8 mouse cellular contexts compared by ENCODE assay signal in genomic region chr15:79326971-79327961, GRCm38 (mm10). TPM values are rescaled to one million over a fixed set of nuclear protein-coding genes. Genes with fewer than 3 reads are reported as not detected.
A peak's percentile ranks its signal among the peaks of the same experiment; 100 is the strongest.
DNase-seq lines count a peak whose midpoint lies in the region; ATAC-seq and TF ChIP-seq lines count a peak whose summit lies in the region.

No protein-coding gene starts in this region.

- H3K4me2 ChIP-seq in CH12.LX (ENCODE audit: insufficient read depth, low read depth, poor library complexity, severe bottlenecking), result peak overlapping the region; percentile 95
- peak overlapping the region; percentile 83 for H3K4me2 ChIP-seq in forebrain, embryonic 15.5 days (replicated peaks)
- H3K4me2 ChIP-seq in liver, embryonic 15.5 days, result peak overlapping the region; percentile 87
- peak overlapping the region; percentile 82 for H3K4me2 ChIP-seq in neural tube, embryonic 12.5 days (replicated peaks)

- TF ChIP-seq POLR2A in CH12.LX (IDR thresholded peaks at IDR 0.05; ENCODE audit: low read depth, low read length), result peak; percentile 55
- peak; percentile 59 for TF ChIP-seq POLR2A in kidney, adult 2 months (IDR thresholded peaks at IDR 0.05; ENCODE audit: low read depth, low read length)

- H3K9me3 ChIP-seq in CH12.LX (replicated peaks; ENCODE audit: low read length), result no peaks in the 10 kb centered on the region
- no peaks in the 10 kb centered on the region for H3K9me3 ChIP-seq in forebrain, embryonic 15.5 days
- H3K9me3 ChIP-seq in liver, embryonic 15.5 days (replicated peaks), result no peaks in the 10 kb centered on the region
- no peaks in the 10 kb centered on the region for H3K9me3 ChIP-seq in neural tube, embryonic 12.5 days

- dilution Hi-C loops in CH12.LX (cut with MboI; ENCODE audit: extremely low pct_ligation_motif_present, extremely low pct_unique_long_range_greater_than_20kb, low sequenced_read_pairs), result no loop called here

- H3K4me1 ChIP-seq in CH12.LX (ENCODE audit: control insufficient read depth in 1 of 2, insufficient read depth in 2 of 2), result peaks cover 20 to 63% of the 10 kb centered on the region in 2 experiments
- peaks cover 24% of the 10 kb centered on the region for H3K4me1 ChIP-seq in forebrain, embryonic 15.5 days
- peaks cover 13% of the 10 kb centered on the region for H3K4me1 ChIP-seq in kidney, adult 2 months (ENCODE audit: control insufficient read depth, insufficient read depth, low read length)
- H3K4me1 ChIP-seq in liver, embryonic 15.5 days (replicated peaks), result peaks cover 66% of the 10 kb centered on the region
- peaks cover 19% of the 10 kb centered on the region for H3K4me1 ChIP-seq in neural tube, embryonic 12.5 days

- whole genome bisulfite sequencing in forebrain, embryonic 15.5 days, result 9% methylated on average over 20 of the region's 20 CpGs
- 16% methylated on average over 20 of the region's 20 CpGs for WGBS in kidney, adult 2 months
- 15% methylated on average over 20 of the region's 20 CpGs for WGBS in liver, embryonic 15.5 days (ENCODE audit: insufficient replicate concordance)
- WGBS in neural tube, embryonic 12.5 days, result 8% methylated on average over 20 of the region's 20 CpGs

- peak; percentile 63 for ATAC-seq in forebrain, embryonic 15.5 days (replicated peaks)
- peak; percentile 10 for ATAC-seq in liver, embryonic 15.5 days (ENCODE audit: insufficient read depth)
- ATAC-seq in neural tube, embryonic 12.5 days (ENCODE audit: low FRiP score, low read depth), result peak; percentile 49

- no peak for TF ChIP-seq EP300 in CH12.LX (IDR thresholded peaks at IDR 0.05; ENCODE audit: low read length)

- peaks cover 20% of the 10 kb centered on the region for H3K79me2 ChIP-seq in CH12.LX (replicated peaks; ENCODE audit: control insufficient read depth, extremely low read depth, insufficient read depth, poor library complexity, severe bottlenecking)

- in situ Hi-C loops in CH12.LX (cut with MboI; ENCODE audit: low pct_ligation_motif_present, low pct_unique_long_range_greater_than_20kb, low sequenced_read_pairs), result loop anchor here (25.0 kb wide), 1 partner anchor 415 kb away; the partner anchor contains the start of gene Pdxp

- peaks cover 0 to 3% of the 10 kb centered on the region in 2 experiments for H3K36me3 ChIP-seq in CH12.LX (replicated peaks in 1 of 2; ENCODE audit: control insufficient read depth in 1 of 2, insufficient read depth in 1 of 2, low read length in 1 of 2)
- no peaks in the 10 kb centered on the region for H3K36me3 ChIP-seq in forebrain, embryonic 15.5 days
- H3K36me3 ChIP-seq in kidney, adult 2 months (ENCODE audit: control insufficient read depth, insufficient read depth, low read length), result no peaks in the 10 kb centered on the region
- no peaks in the 10 kb centered on the region for H3K36me3 ChIP-seq in liver, embryonic 15.5 days (replicated peaks)
- H3K36me3 ChIP-seq in neural tube, embryonic 12.5 days, result no peaks in the 10 kb centered on the region

- peak overlapping the region; percentile 91 for H3K27ac ChIP-seq in CH12.LX (ENCODE audit: insufficient read depth, low read depth)
- peak overlapping the region; percentile 91 for H3K27ac ChIP-seq in forebrain, embryonic 15.5 days (replicated peaks)
- peak overlapping the region; percentile 88 for H3K27ac ChIP-seq in kidney, adult 2 months (ENCODE audit: insufficient read depth, low read depth, low read length)
- H3K27ac ChIP-seq in liver, embryonic 15.5 days (replicated peaks), result peak overlapping the region; percentile 90
- H3K27ac ChIP-seq in neural tube, embryonic 12.5 days, result peak overlapping the region; percentile 80

- TF ChIP-seq CTCF in CH12.LX (conservative IDR thresholded peaks at IDR 0.05 in 1 of 2, IDR thresholded peaks at IDR 0.05 in 1 of 2; ENCODE audit: low read depth in 2 of 2, low read length in 2 of 2), result no peak
- TF ChIP-seq CTCF in kidney, adult 2 months (conservative IDR thresholded peaks at IDR 0.05; ENCODE audit: insufficient read depth, insufficient read length, low read depth, low read length), result no peak

- peak overlapping the region; percentile 91 for H3K9ac ChIP-seq in CH12.LX (ENCODE audit: insufficient read depth, low read depth)
- peak overlapping the region; percentile 61 for H3K9ac ChIP-seq in forebrain, embryonic 15.5 days (replicated peaks)
- H3K9ac ChIP-seq in liver, embryonic 15.5 days, result peak overlapping the region; percentile 82
- H3K9ac ChIP-seq in neural tube, embryonic 12.5 days, result peak overlapping the region; percentile 72

- H3K27me3 ChIP-seq in CH12.LX (replicated peaks), result no peaks in the 10 kb centered on the region
- no peaks in the 10 kb centered on the region for H3K27me3 ChIP-seq in forebrain, embryonic 15.5 days
- no peaks in the 10 kb centered on the region for H3K27me3 ChIP-seq in kidney, adult 2 months (replicated peaks; ENCODE audit: control insufficient read depth, insufficient read depth, low read length)
- no peaks in the 10 kb centered on the region for H3K27me3 ChIP-seq in liver, embryonic 15.5 days
- no peaks in the 10 kb centered on the region for H3K27me3 ChIP-seq in neural tube, embryonic 12.5 days (replicated peaks)

- TF ChIP-seq RAD21 in CH12.LX (IDR thresholded peaks at IDR 0.05; ENCODE audit: low read depth, low read length), result no peak

- DNase-seq in 3T3-L1 (ENCODE audit: low read depth, low spot score) (peak; percentile 74), CH12.LX (ENCODE audit: extremely low read depth) (peak; percentile 88)
- DNase-seq in cerebellum, adult 18-20 months, result peak; percentile 44 to 52
- DNase-seq in kidney, adult 2 months, result peak; percentile 90
- no peak for DNase-seq in gastrocnemius, postnatal 14 days

- H3K4me3 ChIP-seq in CH12.LX (replicated peaks in 1 of 3; ENCODE audit: low read depth in 2 of 3, low read length in 2 of 3, poor library complexity in 1 of 3), result peak overlapping the region; percentile 76 to 91 (median 79)
- H3K4me3 ChIP-seq in forebrain, embryonic 15.5 days, result peak overlapping the region; percentile 76
- H3K4me3 ChIP-seq in kidney, adult 2 months (ENCODE audit: insufficient read depth, low read depth, low read length), result peak overlapping the region; percentile 62
- peak overlapping the region; percentile 72 for H3K4me3 ChIP-seq in liver, embryonic 15.5 days (replicated peaks)
- peak overlapping the region; percentile 56 for H3K4me3 ChIP-seq in neural tube, embryonic 12.5 days

- intact Hi-C loops in gastrocnemius, postnatal 14 days (cut with DNase I; ENCODE audit: low total_unique reads), result no loop called here

TF ChIP-seq in CH12.LX, 34 proteins besides CTCF, POLR2A, EP300 and RAD21 (continues in another document):
- TF ChIP-seq CHD1 (IDR thresholded peaks at IDR 0.05; ENCODE audit: low read depth, low read length) (peak; percentile 89), USF2 (conservative IDR thresholded peaks at IDR 0.05; ENCODE audit: low read depth, low read length) (peak; percentile 55), USF1 (IDR thresholded peaks at IDR 0.05; ENCODE audit: low read depth, low read length) (peak; percentile 68), ZMIZ1 (IDR thresholded peaks at IDR 0.05; ENCODE audit: low read depth, low read length) (no peak; the same call in 1 of the 2 replicates), ZC3H11A (IDR thresholded peaks at IDR 0.05; ENCODE audit: low read depth, low read length) (no peak), MAFK (IDR thresholded peaks at IDR 0.05; ENCODE audit: insufficient replicate concordance, low read length) (peak; percentile 21), MAX (IDR thresholded peaks at IDR 0.05; ENCODE audit: low read length) (peak; percentile 99), CHD2 (IDR thresholded peaks at IDR 0.05; ENCODE audit: low read length) (no peak), SIN3A (IDR thresholded peaks at IDR 0.05; ENCODE audit: low read length) (peak; percentile 98), NELFE (IDR thresholded peaks at IDR 0.05; ENCODE audit: low read depth, low read length) (peak; percentile 39; the same call in 1 of the 2 replicates), PAX5 (IDR thresholded peaks at IDR 0.05; ENCODE audit: low read length) (no peak), ZKSCAN1 (IDR thresholded peaks at IDR 0.05; ENCODE audit: borderline replicate concordance, low read depth, low read length) (no peak), MAZ (IDR thresholded peaks at IDR 0.05; ENCODE audit: low read depth, low read length) (no peak), GABPA (IDR thresholded peaks at IDR 0.05; ENCODE audit: insufficient replicate concordance, low read depth, low read length) (no peak), JUN (IDR thresholded peaks at IDR 0.05; ENCODE audit: insufficient read depth, low read depth, low read length) (no peak), TBP (conservative IDR thresholded peaks at IDR 0.05; ENCODE audit: low read depth, low read length) (peak; percentile 77)

RNA-seq across cellular contexts. Expression of gene Pla2g6, which starts 0.9 kb away (rescaled TPM):
- 18.7 and 20.9 TPM in 2 replicates for total RNA-seq in CH12.LX (2012; rRNA removed)
- 9.1 and 9.3 TPM in 2 replicates for total RNA-seq in CH12.LX (2014; rRNA removed)
- 12.7 and 14.8 TPM in 2 replicates for polyA plus RNA-seq in CH12.LX (2012; ENCODE audit: insufficient read length, low read depth)
- 25.8 and 29.5 TPM in 2 replicates for polyA plus RNA-seq in forebrain, embryonic 15.5 days (2015; fragmentation: Nextera tagmentation; extraction: Ambion mirVana)
- polyA plus RNA-seq in kidney, adult 2 months (2012; rRNA removed), result 24.6 and 28.7 TPM in 2 replicates
- polyA plus RNA-seq in liver, embryonic 15.5 days (2015; fragmentation: Nextera tagmentation; extraction: Ambion mirVana), result 14.8 and 15.6 TPM in 2 replicates
- polyA plus RNA-seq in neural tube, embryonic 12.5 days (2016; fragmentation: Nextera tagmentation; extraction: Ambion mirVana), result 40.1 and 40.4 TPM in 2 replicates
- 1 to 10 TPM; 9.0 to 9.8 TPM for total RNA-seq in gastrocnemius, postnatal 14 days (2021)

RNA-seq across cellular contexts. Expression of gene Maff, which starts 19.2 kb away (rescaled TPM):
- total RNA-seq in CH12.LX (2012; rRNA removed) (9.3 and 15.4 TPM in 2 replicates), CH12.LX (2014; rRNA removed) (7.6 and 9.2 TPM in 2 replicates)
- polyA plus RNA-seq in CH12.LX (2012; ENCODE audit: insufficient read length, low read depth), result 9.7 and 10.5 TPM in 2 replicates
- 0.79 and 0.97 TPM in 2 replicates for polyA plus RNA-seq in forebrain, embryonic 15.5 days (2015; fragmentation: Nextera tagmentation; extraction: Ambion mirVana)
- 1.2 and 1.3 TPM in 2 replicates for polyA plus RNA-seq in kidney, adult 2 months (2012; rRNA removed)
- polyA plus RNA-seq in liver, embryonic 15.5 days (2015; fragmentation: Nextera tagmentation; extraction: Ambion mirVana), result 2.1 and 2.6 TPM in 2 replicates
- 0.92 and 1.4 TPM in 2 replicates for polyA plus RNA-seq in neural tube, embryonic 12.5 days (2016; fragmentation: Nextera tagmentation; extraction: Ambion mirVana)
- 1 to 10 TPM; 1.4 to 2.7 TPM for total RNA-seq in gastrocnemius, postnatal 14 days (2021)

RNA-seq across cellular contexts. Expression of gene Baiap2l2, which starts 41.9 kb away (rescaled TPM):
- total RNA-seq in CH12.LX (2012; rRNA removed) (0.21 and 1.5 TPM in 2 replicates), CH12.LX (2014; rRNA removed) (not detected in 2 replicates)
- polyA plus RNA-seq in CH12.LX (2012; ENCODE audit: insufficient read length, low read depth), result 0.84 and 1.2 TPM in 2 replicates
- polyA plus RNA-seq in forebrain, embryonic 15.5 days (2015; fragmentation: Nextera tagmentation; extraction: Ambion mirVana), result 1.9 and 3.6 TPM in 2 replicates
- 113 and 170 TPM in 2 replicates for polyA plus RNA-seq in kidney, adult 2 months (2012; rRNA removed)
- polyA plus RNA-seq in liver, embryonic 15.5 days (2015; fragmentation: Nextera tagmentation; extraction: Ambion mirVana), result 2.4 and 2.7 TPM in 2 replicates
- 2.6 and 2.7 TPM in 2 replicates for polyA plus RNA-seq in neural tube, embryonic 12.5 days (2016; fragmentation: Nextera tagmentation; extraction: Ambion mirVana)
- total RNA-seq in gastrocnemius, postnatal 14 days (2021), result 1 to 10 TPM in 1 of 2 experiments, under 1 TPM in 1; 0.69 to 4.0 TPM

Comparison
In these comparisons a context has a peak if more than half of its experiments do, and no peak if none do; other contexts are left out.
1. ATAC-seq: peak in every context shown above with its lines; median percentile 63 in forebrain, embryonic 15.5 days; 49 in neural tube, embryonic 12.5 days; 10 in liver, embryonic 15.5 days.
2. RNA of gene Baiap2l2, which starts 41.9 kb away (polyA plus RNA-seq): 113 to 170 TPM in kidney, adult 2 months; 2.4 to 2.7 TPM in liver, embryonic 15.5 days, 2.6 to 2.7 TPM in neural tube, embryonic 12.5 days, 1.9 to 3.6 TPM in forebrain, embryonic 15.5 days and 0.84 to 1.2 TPM in CH12.LX; every median in the first group is over 10 times any median in the second.
3. Peak in every context shown above with its lines, with median percentiles within 50 percentile points of each other: H3K27ac ChIP-seq, H3K4me2 ChIP-seq, H3K4me3 ChIP-seq and H3K9ac ChIP-seq.